Mouse (Mus musculus) forebrain, embryonic 12.5 days (tissue): Measurements from ENCODE around the gene Icam5. TPM values are rescaled to one million over a fixed set of nuclear protein-coding genes. Genes with fewer than 3 reads are reported as not detected.

Source experiments
- ATAC-seq: fragments of 200-750 bp; cut with Nextera tagmentation; 2 replicates; pipeline ENCODE4 v1.8.0; 2017; ENCODE audit warnings: moderate TSS enrichment; ENCODE audit not compliant: low FRiP score
- H3K27ac ChIP-seq: fragments of 300-500 bp; sonication (generic); 2 replicates; pipeline ENCODE4 v1.5.1; 2016; ENCODE audit warnings: mild to moderate bottlenecking
- H3K27me3 ChIP-seq: fragments of 300-500 bp; sonication (generic); 2 replicates; pipeline ENCODE4 v1.6.1; 2016; ENCODE audit warnings: mild to moderate bottlenecking
- H3K36me3 ChIP-seq: fragments of 300-500 bp; sonication (generic); replicated peaks from 2 replicates; pipeline ENCODE4 v1.6.1; 2016; ENCODE audit warnings: mild to moderate bottlenecking
- H3K4me1 ChIP-seq: fragments of 300-500 bp; sonication (generic); 2 replicates; pipeline ENCODE4 v1.6.1; 2016
- H3K4me2 ChIP-seq: fragments of 300-500 bp; sonication (generic); 2 replicates; pipeline ENCODE4 v1.6.1; 2016; ENCODE audit warnings: mild to moderate bottlenecking, moderate library complexity
- H3K4me3 ChIP-seq: fragments of 300-500 bp; sonication (generic); replicated peaks from 2 replicates; pipeline ENCODE4 v1.5.1; 2016; ENCODE audit warnings: mild to moderate bottlenecking
- H3K9ac ChIP-seq: fragments of 300-500 bp; sonication (generic); 2 replicates; pipeline ENCODE4 v1.6.1; 2016; ENCODE audit warnings: mild to moderate bottlenecking
- H3K9me3 ChIP-seq: fragments of 300-500 bp; sonication (generic); 2 replicates; pipeline ENCODE4 v1.6.1; 2016
- WGBS: fragments of 180-500 bp; shearing (Covaris S2); methylation state at CpG from one replicate; pipeline ENCODE4 v1.1.7; 2016; 5-methylcytosine and 5-hydroxymethylcytosine counted together
- polyA plus RNA-seq: library from polyadenylated mRNA; unstranded; fragments of >200 nt; fragmentation: Nextera tagmentation; extraction: Ambion mirVana; gene quantifications from 2 replicates; pipeline ENCODE4 v1.2.1, GENCODE M21; 2016

Icam5 gene
- polyA plus RNA-seq, 1 experiment from 2014 or later = 0.13 TPM

- H3K36me3 ChIP-seq = no peaks in the 10 kb centered on the region
- H3K27me3 ChIP-seq = peaks cover 99% of the 10 kb centered on the region
- H3K4me2 ChIP-seq = peak overlapping the region; percentile 87
- WGBS = 20% methylated on average over 22 of the region's 22 CpGs
- H3K9ac ChIP-seq = no peak overlapping the region
- H3K4me3 ChIP-seq = 0 out of 2 replicates have a peak overlapping the region, but pooled peaks have one; percentile 1
- no peak for ATAC-seq
- peaks cover 53% of the 10 kb centered on the region for H3K4me1 ChIP-seq
- no peaks in the 10 kb centered on the region for H3K9me3 ChIP-seq
- H3K27ac ChIP-seq = no peak overlapping the region
These were observed 1.7 kb upstream of the Icam5 start for GRCm38 (mm10) chr9:21030055-21030600.

- H3K27ac ChIP-seq = no peak overlapping the region
- H3K36me3 ChIP-seq = no peaks in the 10 kb centered on the region
- H3K9ac ChIP-seq = 0 out of 2 replicates have a peak overlapping the region, but pooled peaks have one; percentile 9
- H3K4me2 ChIP-seq = peak overlapping the region; percentile 87
- peaks cover 55% of the 10 kb centered on the region for H3K4me1 ChIP-seq
- peaks cover 99% of the 10 kb centered on the region for H3K27me3 ChIP-seq
- H3K4me3 ChIP-seq = peak overlapping the region; percentile 45
- peak; percentile 63 for ATAC-seq
- H3K9me3 ChIP-seq = no peaks in the 10 kb centered on the region
- WGBS = under 1% methylated on average over 13 of the region's 13 CpGs
These were observed 1.1 kb upstream of the Icam5 start for GRCm38 (mm10) chr9:21030781-21031250.

- no peak overlapping the region for H3K27ac ChIP-seq
- H3K4me1 ChIP-seq = peaks cover 55% of the 10 kb centered on the region
- under 1% methylated on average over 36 of the region's 36 CpGs for whole genome bisulfite sequencing
- H3K9ac ChIP-seq = peak overlapping the region; percentile 45; the same call in 1 of the 2 replicates
- peak overlapping the region; percentile 87 for H3K4me2 ChIP-seq
- peak; percentile 42 for ATAC-seq
- no peaks in the 10 kb centered on the region for H3K9me3 ChIP-seq
- H3K36me3 ChIP-seq = no peaks in the 10 kb centered on the region
- H3K27me3 ChIP-seq = peaks cover 99% of the 10 kb centered on the region
- H3K4me3 ChIP-seq = peak overlapping the region; percentile 45
These were observed 500 bp upstream of the Icam5 start for GRCm38 (mm10) chr9:21031251-21031895.

GRCm38 (mm10) chr9:21032491-21032890 lies 618 bp downstream of the Icam5 start:
- Histone ChIP-seq H3K9me3 (no peaks in the 10 kb centered on the region), H3K36me3 (no peaks in the 10 kb centered on the region), H3K9ac (0 out of 2 replicates have a peak overlapping the region, but pooled peaks have one; percentile 38), H3K27ac (no peak overlapping the region), H3K4me2 (peak overlapping the region; percentile 87), H3K27me3 (peaks cover 99% of the 10 kb centered on the region), H3K4me1 (peaks cover 64% of the 10 kb centered on the region), H3K4me3 (peak overlapping the region; percentile 46)
- no peak for ATAC-seq
- WGBS = 2% methylated on average over 7 of the region's 7 CpGs

- Histone ChIP-seq H3K9me3 (no peaks in the 10 kb centered on the region), H3K4me2 (peak overlapping the region; percentile 87), H3K27me3 (peaks cover 99% of the 10 kb centered on the region), H3K4me3 (peak overlapping the region; percentile 46), H3K9ac (peak overlapping the region; percentile 38; the same call in 1 of the 2 replicates), H3K36me3 (no peaks in the 10 kb centered on the region), H3K27ac (no peak overlapping the region), H3K4me1 (peaks cover 62% of the 10 kb centered on the region)
- under 1% methylated on average over 34 of the region's 34 CpGs for WGBS
- ATAC-seq = peak; percentile 61
These were observed 1.3 kb downstream of the Icam5 start for GRCm38 (mm10) chr9:21033136-21033535.

GRCm38 (mm10) chr9:21034481-21035085 lies 2.7 kb downstream of the Icam5 start:
- 3% methylated on average over 17 of the region's 17 CpGs for WGBS
- Histone ChIP-seq H3K27me3 (peaks cover 99% of the 10 kb centered on the region), H3K27ac (no peak overlapping the region), H3K9ac (no peak overlapping the region), H3K4me3 (0 out of 2 replicates have a peak overlapping the region, but pooled peaks have one; percentile 7), H3K9me3 (no peaks in the 10 kb centered on the region; the same call in 1 of the 2 replicates), H3K36me3 (no peaks in the 10 kb centered on the region), H3K4me1 (peaks cover 57% of the 10 kb centered on the region), H3K4me2 (no peak overlapping the region)
- no peak for ATAC-seq

GRCm38 (mm10) chr9:21035586-21035985 lies 3.7 kb downstream of the Icam5 start:
- Histone ChIP-seq H3K9ac (no peak overlapping the region), H3K36me3 (no peaks in the 10 kb centered on the region), H3K4me2 (no peak overlapping the region), H3K4me1 (peaks cover 47% of the 10 kb centered on the region), H3K27ac (no peak overlapping the region), H3K4me3 (no peak overlapping the region), H3K9me3 (no peaks in the 10 kb centered on the region; the same call in 1 of the 2 replicates), H3K27me3 (peaks cover 99% of the 10 kb centered on the region)
- no peak for ATAC-seq
- WGBS = 17% methylated on average over 9 of the region's 9 CpGs

GRCm38 (mm10) chr9:21036161-21036560 lies 4.3 kb downstream of the Icam5 start:
- Histone ChIP-seq H3K4me2 (no peak overlapping the region), H3K4me3 (peak overlapping the region; percentile 2; the same call in 1 of the 2 replicates), H3K9me3 (no peaks in the 10 kb centered on the region; the same call in 1 of the 2 replicates), H3K27ac (no peak overlapping the region), H3K4me1 (peaks cover 41% of the 10 kb centered on the region), H3K9ac (no peak overlapping the region), H3K36me3 (no peaks in the 10 kb centered on the region), H3K27me3 (peaks cover 99% of the 10 kb centered on the region)
- WGBS = 7% methylated on average over 20 of the region's 20 CpGs
- no peak for ATAC-seq

- Histone ChIP-seq H3K4me2 (peak overlapping the region; percentile 53), H3K9ac (no peak overlapping the region), H3K4me1 (peaks cover 36% of the 10 kb centered on the region), H3K36me3 (no peaks in the 10 kb centered on the region), H3K9me3 (no peaks in the 10 kb centered on the region; the same call in 1 of the 2 replicates), H3K27me3 (peaks cover 97% of the 10 kb centered on the region), H3K4me3 (peak overlapping the region; percentile 37), H3K27ac (no peak overlapping the region)
- ATAC-seq = no peak
- WGBS = under 1% methylated on average over 22 of the region's 22 CpGs
These were observed 4.8 kb downstream of the Icam5 start for GRCm38 (mm10) chr9:21036666-21037065.

- no peak overlapping the region for H3K27ac ChIP-seq
- 1% methylated on average over 31 of the region's 31 CpGs for WGBS
- peak; percentile 30; the same call in 1 of the 2 replicates for ATAC-seq
- no peaks in the 10 kb centered on the region for H3K36me3 ChIP-seq
- H3K9me3 ChIP-seq = no peaks in the 10 kb centered on the region; the same call in 1 of the 2 replicates
- H3K27me3 ChIP-seq = peaks cover 93% of the 10 kb centered on the region
- H3K9ac ChIP-seq = peak overlapping the region; percentile 25; the same call in 1 of the 2 replicates
- peak overlapping the region; percentile 37 for H3K4me3 ChIP-seq
- peak overlapping the region; percentile 53 for H3K4me2 ChIP-seq
- H3K4me1 ChIP-seq = peaks cover 29% of the 10 kb centered on the region
These were observed 5.6 kb downstream of the Icam5 start for GRCm38 (mm10) chr9:21037481-21037891.

- H3K9ac ChIP-seq = no peak overlapping the region
- peaks cover 16% of the 10 kb centered on the region for H3K4me1 ChIP-seq
- no peak for ATAC-seq
- H3K27me3 ChIP-seq = peaks cover 70% of the 10 kb centered on the region
- WGBS = 79% methylated on average over 3 of the region's 3 CpGs
- H3K36me3 ChIP-seq = no peaks in the 10 kb centered on the region
- no peak overlapping the region for H3K4me2 ChIP-seq
- H3K9me3 ChIP-seq = no peaks in the 10 kb centered on the region; the same call in 1 of the 2 replicates
- no peak overlapping the region for H3K27ac ChIP-seq
- no peak overlapping the region for H3K4me3 ChIP-seq
These were observed 7.9 kb downstream of the Icam5 start for GRCm38 (mm10) chr9:21039779-21040178.

GRCm38 (mm10) chr9:21041308-21041707 lies 9.4 kb downstream of the Icam5 start:
- peaks cover 57% of the 10 kb centered on the region for H3K27me3 ChIP-seq
- H3K36me3 ChIP-seq = no peaks in the 10 kb centered on the region

More at GRCm38 (mm10) chr9:21041308-21041707, 9.4 kb downstream of the Icam5 start:
- ATAC-seq = no peak
- WGBS = 47% methylated on average over 4 of the region's 4 CpGs
- no peak overlapping the region for H3K27ac ChIP-seq
- H3K4me1 ChIP-seq = peaks cover 14% of the 10 kb centered on the region
- H3K4me2 ChIP-seq = no peak overlapping the region
- H3K9me3 ChIP-seq = no peaks in the 10 kb centered on the region; the same call in 1 of the 2 replicates
- H3K4me3 ChIP-seq = no peak overlapping the region
- H3K9ac ChIP-seq = no peak overlapping the region
